In the genomic region with DNA sequence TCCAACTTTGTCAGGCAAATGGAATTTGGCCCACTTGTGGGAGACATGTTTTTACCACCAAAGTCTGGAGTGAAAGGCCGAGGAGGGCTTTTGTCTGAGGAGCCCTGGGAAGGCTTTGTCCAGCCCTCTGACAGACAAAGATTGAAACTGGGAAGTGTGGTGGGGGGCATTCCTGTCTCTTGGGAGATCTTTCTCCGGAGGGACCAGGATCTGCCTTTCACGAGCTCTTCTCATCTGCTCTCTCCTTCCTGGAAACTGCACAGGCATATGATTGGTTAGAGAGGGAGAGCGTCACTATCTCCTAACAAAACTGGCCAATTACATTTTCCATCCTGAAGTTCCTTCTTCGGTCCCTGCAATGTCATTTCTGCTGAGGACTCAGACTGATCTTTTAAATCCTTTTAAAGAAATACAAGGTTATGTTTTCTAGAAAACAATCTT, we compare ENCODE assay signal across 8 mouse cellular contexts. TPM values are rescaled to one million over a fixed set of nuclear protein-coding genes. Genes with fewer than 3 reads are reported as not detected.
DNase-seq lines count a peak whose midpoint lies in the region; ATAC-seq and TF ChIP-seq lines count a peak whose summit lies in the region.

No protein-coding gene starts in this region.

- no peaks in the 10 kb centered on the region for H3K27me3 ChIP-seq in lung, embryonic 16.5 days (ENCODE audit: control insufficient read depth, insufficient read depth, low read depth, low read length)
- no peaks in the 10 kb centered on the region for H3K27me3 ChIP-seq in embryonic facial prominence, embryonic 12.5 days
- no peaks in the 10 kb centered on the region for H3K27me3 ChIP-seq in hindbrain, postnatal 0 days (ENCODE audit: insufficient read depth, low read length)

- no peak for TF ChIP-seq CTCF in hindbrain, postnatal 0 days (IDR thresholded peaks at IDR 0.05; ENCODE audit: low read depth)

- DNase-seq in lung, adult 18-20 months, result no peak
- peak; percentile 82 for DNase-seq in hindbrain, postnatal 0 days (ENCODE audit: low spot score)
- peak; percentile 31 for DNase-seq in retina, postnatal 7 days (ENCODE audit: low read depth, low spot score)
- DNase-seq in kidney, adult 9 months, result no peak
- no peak for DNase-seq in yolk sac, embryonic 10.5 days (ENCODE audit: low spot score)
- no peak for DNase-seq in gastrocnemius, postnatal 25 days

- no peak overlapping the region for H3K4me3 ChIP-seq in lung, embryonic 16.5 days (ENCODE audit: low read length)
- no peak overlapping the region for H3K4me3 ChIP-seq in embryonic facial prominence, embryonic 12.5 days
- peak overlapping the region; percentile 14; the same call in 1 of the 2 replicates for H3K4me3 ChIP-seq in hindbrain, postnatal 0 days (ENCODE audit: low read length)

- peak; percentile 52; the same call in 1 of the 2 replicates for ATAC-seq in lung, embryonic 16.5 days (ENCODE audit: low read depth)
- no peak for ATAC-seq in embryonic facial prominence, embryonic 12.5 days (ENCODE audit: insufficient number of reproducible peaks, insufficient read depth, low FRiP score, low TSS enrichment)
- peak; percentile 85 for ATAC-seq in hindbrain, postnatal 0 days

- H3K9ac ChIP-seq in lung, embryonic 16.5 days (ENCODE audit: low read length), result no peak overlapping the region
- H3K9ac ChIP-seq in embryonic facial prominence, embryonic 12.5 days, result no peak overlapping the region
- no peak overlapping the region; the same call in 1 of the 2 replicates for H3K9ac ChIP-seq in hindbrain, postnatal 0 days (replicated peaks; ENCODE audit: low read length)

- WGBS in lung, embryonic 16.5 days, result 42% methylated on average over 5 of the region's 5 CpGs
- 30% methylated on average over 5 of the region's 5 CpGs for WGBS in embryonic facial prominence, embryonic 12.5 days
- 4% methylated on average over 5 of the region's 5 CpGs for WGBS in hindbrain, postnatal 0 days

- no peaks in the 10 kb centered on the region; the same call in 1 of the 2 replicates for H3K4me1 ChIP-seq in lung, embryonic 16.5 days (replicated peaks; ENCODE audit: control insufficient read depth, insufficient read depth, low read length)
- H3K4me1 ChIP-seq in embryonic facial prominence, embryonic 12.5 days, result peaks cover 9% of the 10 kb centered on the region; the same call in 1 of the 2 replicates
- H3K4me1 ChIP-seq in hindbrain, postnatal 0 days (ENCODE audit: insufficient read depth, low read length), result peaks cover 46% of the 10 kb centered on the region

- no peaks in the 10 kb centered on the region for H3K36me3 ChIP-seq in lung, embryonic 16.5 days (ENCODE audit: control insufficient read depth, insufficient read depth, low read length)
- no peaks in the 10 kb centered on the region for H3K36me3 ChIP-seq in embryonic facial prominence, embryonic 12.5 days
- no peaks in the 10 kb centered on the region for H3K36me3 ChIP-seq in hindbrain, postnatal 0 days (ENCODE audit: insufficient read depth, low read length)

- H3K9me3 ChIP-seq in lung, embryonic 16.5 days (ENCODE audit: control insufficient read depth, low read length), result no peaks in the 10 kb centered on the region
- no peaks in the 10 kb centered on the region for H3K9me3 ChIP-seq in embryonic facial prominence, embryonic 12.5 days
- no peaks in the 10 kb centered on the region for H3K9me3 ChIP-seq in hindbrain, postnatal 0 days (ENCODE audit: low read length)

- H3K4me2 ChIP-seq in lung, embryonic 16.5 days (ENCODE audit: low read depth, low read length), result no peak overlapping the region
- H3K4me2 ChIP-seq in embryonic facial prominence, embryonic 12.5 days (replicated peaks), result peak overlapping the region; percentile 23; the same call in 1 of the 2 replicates
- peak overlapping the region; percentile 42 for H3K4me2 ChIP-seq in hindbrain, postnatal 0 days (ENCODE audit: low read depth, low read length)

- H3K27ac ChIP-seq in lung, embryonic 16.5 days (ENCODE audit: low read length), result no peak overlapping the region
- H3K27ac ChIP-seq in embryonic facial prominence, embryonic 12.5 days, result peak overlapping the region; percentile 36; the same call in 1 of the 2 replicates
- H3K27ac ChIP-seq in hindbrain, postnatal 0 days, result peak overlapping the region; percentile 70

RNA-seq across cellular contexts. Expression of a gene that starts 17.0 kb away (rescaled TPM):
- polyA plus RNA-seq in lung, embryonic 16.5 days (2015; fragmentation: Nextera tagmentation; extraction: Ambion mirVana), result 2.2 and 3.3 TPM in 2 replicates
- polyA plus RNA-seq in embryonic facial prominence, embryonic 12.5 days (2016; fragmentation: Nextera tagmentation; extraction: Ambion mirVana), result 8.9 and 9.0 TPM in 2 replicates
- total RNA-seq in hindbrain, postnatal 0 days (2014; rRNA removed), result 49.4 and 55.8 TPM in 2 replicates
- 20.6 and 23.7 TPM in 2 replicates for polyA plus RNA-seq in hindbrain, postnatal 0 days (2015; fragmentation: Nextera tagmentation; extraction: Ambion mirVana)
- total RNA-seq in gastrocnemius, postnatal 25 days (2021), result 1 to 10 TPM; 1.8 to 2.1 TPM

Comparison
In these comparisons a context has a peak if more than half of its experiments do, and no peak if none do; other contexts are left out.
1. DNase-seq: peak in hindbrain, postnatal 0 days (single experiment) and retina, postnatal 7 days (single experiment); none in lung, adult 18-20 months (0 of 2), kidney, adult 9 months (single experiment), yolk sac, embryonic 10.5 days (single experiment) and gastrocnemius, postnatal 25 days (single experiment).